Mouse (Mus musculus): ENCODE results near the gene Olfr1410.

GRCm38 (mm10) chr1:92616046-92616445, 10.5 kb downstream of the Olfr1410 start:
- TF ChIP-seq NANOG (IDR thresholded peaks at IDR 0.05; ENCODE audit: borderline replicate concordance, low read length) (no peak), CTCF (conservative IDR thresholded peaks at IDR 0.05; ENCODE audit: low read length) (no peak), POU5F1 (IDR thresholded peaks at IDR 0.05; ENCODE audit: borderline replicate concordance, low read length) (no peak)
